Mouse (Mus musculus): ENCODE measurements around the gene Ttc6. TPM values are rescaled to one million over a fixed set of nuclear protein-coding genes. Genes with fewer than 3 reads are reported as not detected.

Ttc6 gene
- 0.95 TPM for polyA plus RNA-seq (2014; fragmentation: Illumina TruSeq; extraction: RNeasy Lipid Tissue Mini Kit (QIAGEN cat#74804); ENCODE audit: insufficient read depth, low read depth, low replicate concordance)

GRCm38 (mm10) chr12:57563909-57564308 is at the start of gene Ttc6:
Ttc6 (plus strand) TSS chr12:57564113.

GRCm38 (mm10) chr12:57546415-57547201 is 17.3 kb upstream of the Ttc6 start, which contains the start of gene Foxa1:
Foxa1 (minus strand) TSS chr12:57546916.

Other genes with a start within 250 kb of the Ttc6 start
- 12.8 TPM for gene Foxa1, start 17.2 kb upstream of the Ttc6 start, polyA plus RNA-seq (2014; fragmentation: Illumina TruSeq; extraction: RNeasy Lipid Tissue Mini Kit (QIAGEN cat#74804); ENCODE audit: insufficient read depth, low read depth, low replicate concordance)

All from lung, adult 10 weeks (tissue).